Mouse (Mus musculus): ENCODE data around the gene Pde11a.

Gene Pde11a

GRCm38 (mm10) chr2:75959850-75960365 is 378.7 kb downstream of the Pde11a start:
- DNase-seq (ENCODE audit: inconsistent ontology term), result no peak

- no peak for DNase-seq (ENCODE audit: inconsistent ontology term)
Observed at GRCm38 (mm10) chr2:75959183-75959849, 379.3 kb downstream of the Pde11a start.

GRCm38 (mm10) chr2:75955709-75956108 is 382.9 kb downstream of the Pde11a start:
- DNase-seq (ENCODE audit: inconsistent ontology term), result no peak

- DNase-seq (ENCODE audit: inconsistent ontology term), result no peak
Observed at GRCm38 (mm10) chr2:75953320-75953719, 385.3 kb downstream of the Pde11a start.

GRCm38 (mm10) chr2:75950685-75951084 is 387.9 kb downstream of the Pde11a start:
- no peak for DNase-seq (ENCODE audit: inconsistent ontology term)
